Mouse (Mus musculus) hindbrain, embryonic 10.5 days (tissue): ENCODE results near the gene Cacnb4. TPM values are rescaled to one million over a fixed set of nuclear protein-coding genes. Genes with fewer than 3 reads are reported as not detected.

Source experiments
- DNase-seq: peaks from one replicate; pipeline ENCODE4 v3.0.0-alpha.2; 2017; ENCODE audit warnings: low spot score
- H3K27ac ChIP-seq: fragments of 300-500 bp; sonication (generic); 2 replicates; pipeline ENCODE4 v1.5.1; 2016; ENCODE audit warnings: mild to moderate bottlenecking, moderate library complexity
- H3K27me3 ChIP-seq: fragments of 300-500 bp; sonication (generic); 2 replicates; pipeline ENCODE4 v1.6.1; 2016; ENCODE audit warnings: mild to moderate bottlenecking; ENCODE audit not compliant: poor library complexity, insufficient read depth, severe bottlenecking
- H3K36me3 ChIP-seq: fragments of 300-500 bp; sonication (generic); 2 replicates; pipeline ENCODE4 v1.6.1; 2016; ENCODE audit warnings: mild to moderate bottlenecking, moderate library complexity
- H3K4me1 ChIP-seq: fragments of 300-500 bp; sonication (generic); replicated peaks from 2 replicates; pipeline ENCODE4 v1.6.1; 2016; ENCODE audit warnings: mild to moderate bottlenecking
- H3K4me3 ChIP-seq: fragments of 300-500 bp; sonication (generic); 2 replicates; pipeline ENCODE4 v1.5.1; 2016; ENCODE audit warnings: mild to moderate bottlenecking, moderate library complexity
- H3K9me3 ChIP-seq: fragments of 300-500 bp; sonication (generic); 2 replicates; pipeline ENCODE4 v1.6.1; 2016; ENCODE audit warnings: mild to moderate bottlenecking, moderate library complexity
- WGBS: fragments of 180-500 bp; shearing (Covaris S2); methylation state at CpG from one replicate; pipeline ENCODE4 v1.1.7; 2016; 5-methylcytosine and 5-hydroxymethylcytosine counted together
- polyA plus RNA-seq: library from polyadenylated mRNA; unstranded; fragments of >200 nt; fragmentation: Nextera tagmentation; extraction: Ambion mirVana; gene quantifications from 2 replicates; pipeline ENCODE4 v1.2.1, GENCODE M21; 2016

The Cacnb4 gene
- polyA plus RNA-seq, 1 experiment from 2014 or later = 1.8 TPM

DNA sequence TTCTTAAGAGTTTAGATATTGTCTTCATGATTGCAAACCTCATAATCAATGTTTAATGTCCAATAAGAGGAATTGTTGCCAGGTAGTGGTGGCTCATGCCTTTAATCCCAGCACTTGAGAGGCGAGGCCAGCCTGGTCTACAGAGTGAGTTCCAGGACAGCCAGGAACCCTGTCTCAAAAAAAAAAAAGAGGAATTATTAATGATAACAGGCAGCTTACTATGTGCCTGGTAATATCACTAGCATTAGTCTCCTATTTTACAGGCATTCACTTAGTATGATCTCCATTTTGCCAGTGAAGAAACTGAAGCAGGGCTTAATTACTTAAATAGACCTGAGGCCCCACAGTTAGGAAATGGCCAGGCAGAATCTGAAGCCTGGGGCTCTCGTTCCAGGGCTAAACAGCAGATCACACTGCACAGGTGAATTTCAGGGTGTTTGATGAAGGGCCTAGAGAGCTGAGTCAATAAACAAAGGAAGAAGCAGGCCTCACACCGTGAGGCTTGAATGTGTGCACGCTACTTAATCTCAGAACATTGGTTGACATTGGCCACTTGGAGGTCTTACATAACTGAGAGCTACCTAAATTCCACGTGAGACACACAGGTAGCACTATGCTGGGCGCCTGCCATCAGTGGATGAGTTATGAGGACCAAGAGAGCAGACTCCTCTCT lies 37.6 kb downstream of the Cacnb4 start:
- no peak for DNase-seq
- no peaks in the 10 kb centered on the region for H3K9me3 ChIP-seq
- no peaks in the 10 kb centered on the region for H3K36me3 ChIP-seq
- peaks cover 20% of the 10 kb centered on the region for H3K4me1 ChIP-seq
- H3K27me3 ChIP-seq = peaks cover 3% of the 10 kb centered on the region
- 79% methylated on average over 6 of the region's 6 CpGs for WGBS
- H3K27ac ChIP-seq = no peak overlapping the region
- H3K4me3 ChIP-seq = no peak overlapping the region

DNA sequence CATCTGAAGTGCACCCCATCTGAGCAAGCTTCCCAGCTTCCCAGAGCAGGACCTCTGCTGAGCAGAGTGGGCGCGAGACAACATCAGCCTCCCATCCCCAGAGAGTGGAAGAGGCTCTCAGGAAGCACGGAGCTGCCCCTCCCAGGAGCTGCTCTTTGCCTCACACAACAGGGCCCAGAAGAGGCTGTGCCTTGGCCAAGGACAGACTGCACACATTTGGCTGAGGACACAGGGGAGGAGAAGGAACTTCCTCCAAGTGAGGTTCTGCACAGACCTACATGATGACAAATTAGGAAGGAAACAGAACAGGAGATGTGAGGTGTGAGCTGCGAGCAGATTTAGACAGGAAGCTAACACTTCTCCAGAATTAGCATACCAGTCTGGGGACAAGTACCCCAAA lies 38.4 kb downstream of the Cacnb4 start:
- Histone ChIP-seq H3K9me3 (no peaks in the 10 kb centered on the region), H3K27ac (no peak overlapping the region), H3K36me3 (no peaks in the 10 kb centered on the region), H3K4me3 (no peak overlapping the region), H3K4me1 (peaks cover 21% of the 10 kb centered on the region), H3K27me3 (peaks cover 6% of the 10 kb centered on the region)
- 50% methylated on average over 4 of the region's 4 CpGs for whole genome bisulfite sequencing
- no peak for DNase-seq

DNA sequence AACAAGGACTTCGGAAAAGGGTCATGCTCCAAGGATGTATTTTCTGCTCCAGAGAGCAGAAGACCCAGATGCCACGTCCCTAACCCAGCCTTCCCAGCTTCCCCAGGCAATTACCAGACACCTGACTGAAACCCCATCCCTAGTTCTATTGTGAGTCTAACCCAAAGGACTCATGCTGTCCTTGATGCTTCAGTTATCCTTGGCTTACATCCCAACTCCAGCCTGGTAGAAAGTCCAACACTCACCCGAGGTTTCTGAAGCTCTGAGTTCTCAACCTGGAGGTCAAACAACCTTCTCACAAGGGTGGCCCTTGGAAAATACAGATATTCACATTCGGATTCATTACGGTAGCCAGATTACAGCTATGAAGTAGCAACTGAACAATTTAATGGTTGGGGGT lies 40.6 kb downstream of the Cacnb4 start:
- Histone ChIP-seq H3K27ac (no peak overlapping the region), H3K4me1 (peaks cover 28% of the 10 kb centered on the region), H3K36me3 (no peaks in the 10 kb centered on the region), H3K27me3 (peaks cover 6% of the 10 kb centered on the region), H3K9me3 (no peaks in the 10 kb centered on the region), H3K4me3 (no peak overlapping the region)
- DNase-seq = no peak
- WGBS = 55% methylated on average over 5 of the region's 5 CpGs

DNA sequence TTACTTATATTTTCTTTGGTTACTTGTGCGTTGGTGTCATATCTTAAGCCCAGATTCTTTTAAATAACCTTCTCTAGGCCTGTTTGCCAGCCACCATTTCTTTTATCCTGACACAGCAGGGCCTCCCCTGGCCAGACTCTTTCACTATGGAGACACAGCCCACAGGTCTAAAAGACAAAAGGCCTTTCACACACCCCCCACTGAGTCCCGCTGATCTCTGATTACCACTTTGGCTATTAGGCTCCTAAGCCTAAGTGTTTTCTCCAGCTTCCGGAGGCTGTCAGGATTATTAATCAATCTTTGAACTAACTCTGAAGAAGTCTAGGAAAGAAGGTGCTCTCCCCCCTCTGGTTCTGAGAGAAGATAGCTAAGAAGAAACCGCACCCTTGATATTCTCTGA lies 41.3 kb downstream of the Cacnb4 start:
- H3K4me3 ChIP-seq = no peak overlapping the region
- peaks cover 6% of the 10 kb centered on the region for H3K27me3 ChIP-seq
- no peaks in the 10 kb centered on the region for H3K9me3 ChIP-seq
- H3K36me3 ChIP-seq = no peaks in the 10 kb centered on the region
- peak; percentile 23 for DNase-seq
- H3K4me1 ChIP-seq = peaks cover 28% of the 10 kb centered on the region
- WGBS = 2% methylated on average over 4 of the region's 4 CpGs
- 0 out of 2 replicates have a peak overlapping the region, but pooled peaks have one; percentile 16 for H3K27ac ChIP-seq

DNA sequence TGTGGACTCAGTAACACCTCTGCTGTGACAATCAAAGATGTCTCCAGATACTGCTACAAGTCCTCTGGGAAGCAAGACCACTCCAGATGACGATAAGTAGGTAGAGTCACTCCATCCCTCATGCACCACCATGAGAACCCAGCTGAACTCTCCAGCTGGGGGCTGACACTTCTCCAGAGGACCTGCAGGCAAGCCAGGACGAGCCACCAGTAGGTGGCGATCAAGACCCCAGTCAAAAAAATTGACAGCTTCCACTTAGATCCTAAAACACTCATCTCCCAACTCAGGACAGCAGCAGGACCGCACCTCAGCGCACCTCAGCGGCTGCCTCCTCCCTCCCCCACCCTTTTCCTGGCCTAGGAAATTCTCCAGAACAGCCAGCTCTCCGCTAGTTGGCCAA lies 43.8 kb downstream of the Cacnb4 start:
- peak; percentile 71 for DNase-seq
- H3K27me3 ChIP-seq = peaks cover 6% of the 10 kb centered on the region
- H3K36me3 ChIP-seq = no peaks in the 10 kb centered on the region
- no peaks in the 10 kb centered on the region for H3K9me3 ChIP-seq
- peaks cover 23% of the 10 kb centered on the region for H3K4me1 ChIP-seq
- 11% methylated on average over 7 of the region's 7 CpGs for WGBS
- H3K27ac ChIP-seq = no peak overlapping the region
- no peak overlapping the region for H3K4me3 ChIP-seq

DNA sequence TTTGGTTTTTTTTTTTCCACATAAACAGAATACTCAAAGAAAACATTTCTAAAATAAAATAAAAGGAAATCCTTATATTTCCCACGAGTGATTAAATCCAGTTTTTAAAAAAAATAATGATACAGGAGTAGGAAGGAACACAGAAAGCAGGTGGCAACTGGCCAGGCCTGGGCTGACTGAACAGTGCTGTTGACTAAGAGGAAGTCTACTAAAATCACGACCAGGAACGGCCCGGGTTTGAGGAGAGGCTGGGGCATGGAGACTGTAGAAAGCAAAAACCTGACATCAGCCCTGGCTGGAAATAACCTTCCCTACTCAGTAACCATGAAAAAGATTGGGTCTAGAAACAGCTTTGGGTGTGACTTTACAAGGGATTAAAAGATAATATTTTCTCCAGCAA lies 48.4 kb downstream of the Cacnb4 start:
- Histone ChIP-seq H3K27me3 (no peaks in the 10 kb centered on the region), H3K9me3 (no peaks in the 10 kb centered on the region), H3K4me1 (peaks cover 16% of the 10 kb centered on the region), H3K36me3 (no peaks in the 10 kb centered on the region), H3K27ac (no peak overlapping the region), H3K4me3 (no peak overlapping the region)
- 82% methylated on average over 4 of the region's 4 CpGs for WGBS
- DNase-seq = no peak

DNA sequence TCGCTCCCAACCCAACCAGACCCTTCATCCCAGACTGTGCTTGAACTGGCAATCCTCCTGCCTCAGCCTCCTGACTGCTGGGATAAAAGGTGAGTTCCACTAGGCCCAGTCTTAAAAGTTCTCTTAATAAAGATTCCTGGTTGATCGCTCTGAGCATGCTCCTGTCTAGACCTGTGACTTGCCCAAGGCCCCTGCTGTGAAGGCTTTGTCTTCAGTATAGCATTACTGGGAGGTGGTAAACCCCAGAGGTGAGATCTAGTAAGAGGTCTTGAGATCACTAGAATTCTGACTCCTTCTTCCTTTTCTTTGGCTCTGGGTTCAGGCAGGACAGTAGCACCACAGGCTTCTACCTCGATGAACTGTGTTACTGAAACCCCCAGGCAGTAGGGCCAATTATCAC lies 50.4 kb downstream of the Cacnb4 start:
- no peaks in the 10 kb centered on the region for H3K27me3 ChIP-seq
- H3K27ac ChIP-seq = no peak overlapping the region
- H3K9me3 ChIP-seq = no peaks in the 10 kb centered on the region
- no peaks in the 10 kb centered on the region for H3K36me3 ChIP-seq
- H3K4me3 ChIP-seq = no peak overlapping the region
- 83% methylated on average over 3 of the region's 3 CpGs for WGBS
- H3K4me1 ChIP-seq = peaks cover 9% of the 10 kb centered on the region
- DNase-seq = no peak

DNA sequence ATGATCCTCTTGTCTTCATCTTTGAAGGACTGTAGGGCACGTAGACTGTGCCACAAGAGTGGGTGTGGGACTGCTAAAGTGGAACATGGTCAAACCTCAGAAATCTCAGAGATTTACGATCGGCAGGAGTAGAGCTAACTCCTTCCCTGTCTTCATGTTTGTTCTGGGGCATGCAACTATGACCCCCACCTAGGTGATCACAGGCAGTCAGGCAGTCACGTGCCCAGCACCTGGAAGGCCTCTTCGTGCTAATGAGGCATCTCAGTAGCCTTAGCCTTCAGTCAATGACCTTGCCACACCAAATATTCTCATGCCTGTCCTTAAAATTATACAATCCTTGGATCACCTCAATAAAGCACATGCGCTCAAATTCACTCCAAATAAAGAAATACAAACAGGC lies 50.9 kb downstream of the Cacnb4 start:
- H3K27me3 ChIP-seq = no peaks in the 10 kb centered on the region
- H3K4me1 ChIP-seq = peaks cover 9% of the 10 kb centered on the region
- 86% methylated on average over 6 of the region's 6 CpGs for WGBS
- DNase-seq = no peak
- no peaks in the 10 kb centered on the region for H3K36me3 ChIP-seq
- H3K4me3 ChIP-seq = no peak overlapping the region
- H3K9me3 ChIP-seq = no peaks in the 10 kb centered on the region
- H3K27ac ChIP-seq = no peak overlapping the region

DNA sequence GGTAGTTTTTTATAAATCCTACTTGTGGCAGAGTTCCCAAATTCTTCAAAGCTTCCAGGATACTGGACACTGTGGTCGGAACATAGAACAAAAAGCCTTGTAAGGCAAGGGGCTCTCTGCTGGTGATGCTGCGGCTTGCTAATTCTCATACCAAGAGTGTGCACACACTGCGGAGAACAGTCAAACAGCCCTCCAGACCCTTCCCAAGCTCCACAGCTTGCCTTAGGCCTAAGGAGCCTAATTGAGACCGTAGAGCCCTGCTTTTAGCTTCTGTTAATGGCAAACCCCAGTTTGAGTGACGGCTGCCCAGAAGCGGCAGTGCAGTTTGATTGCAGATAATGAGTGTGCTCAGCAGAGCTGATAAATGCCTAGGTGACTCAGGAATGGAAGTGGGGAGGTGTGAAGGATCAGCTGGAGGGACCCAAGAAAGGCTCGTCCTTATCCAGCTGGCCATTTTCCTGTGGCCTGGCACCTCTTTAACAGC lies 52.7 kb downstream of the Cacnb4 start:
- Histone ChIP-seq H3K27ac (0 out of 2 replicates have a peak overlapping the region, but pooled peaks have one; percentile 8), H3K4me3 (no peak overlapping the region), H3K27me3 (no peaks in the 10 kb centered on the region), H3K4me1 (peaks cover 9% of the 10 kb centered on the region), H3K9me3 (no peaks in the 10 kb centered on the region), H3K36me3 (no peaks in the 10 kb centered on the region)
- no peak for DNase-seq
- 58% methylated on average over 7 of the region's 7 CpGs for WGBS

DNA sequence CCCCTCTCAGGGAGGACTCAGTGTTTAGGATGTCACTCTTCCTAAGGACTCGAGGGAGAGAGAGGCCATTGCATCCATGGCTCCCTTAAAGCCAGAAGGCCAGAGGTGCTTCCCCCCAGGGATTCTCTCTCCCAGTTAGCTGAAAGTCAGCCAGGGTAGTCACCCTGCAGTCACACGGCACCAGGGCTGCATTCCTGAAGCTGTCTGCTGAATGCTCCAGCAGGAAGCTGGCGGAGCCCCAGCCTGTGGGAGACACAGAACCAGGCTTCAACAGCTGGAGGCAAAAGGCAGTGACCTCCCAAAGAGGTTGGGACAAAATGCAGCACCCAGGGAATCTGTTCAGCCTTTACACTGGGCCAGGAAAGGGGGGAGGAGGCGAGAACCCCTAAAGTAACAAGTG lies 53.2 kb downstream of the Cacnb4 start:
- Histone ChIP-seq H3K4me3 (no peak overlapping the region), H3K27me3 (no peaks in the 10 kb centered on the region), H3K4me1 (peaks cover 9% of the 10 kb centered on the region), H3K27ac (0 out of 2 replicates have a peak overlapping the region, but pooled peaks have one; percentile 12), H3K36me3 (no peaks in the 10 kb centered on the region), H3K9me3 (no peaks in the 10 kb centered on the region)
- WGBS = 45% methylated on average over 4 of the region's 4 CpGs
- DNase-seq = no peak

DNA sequence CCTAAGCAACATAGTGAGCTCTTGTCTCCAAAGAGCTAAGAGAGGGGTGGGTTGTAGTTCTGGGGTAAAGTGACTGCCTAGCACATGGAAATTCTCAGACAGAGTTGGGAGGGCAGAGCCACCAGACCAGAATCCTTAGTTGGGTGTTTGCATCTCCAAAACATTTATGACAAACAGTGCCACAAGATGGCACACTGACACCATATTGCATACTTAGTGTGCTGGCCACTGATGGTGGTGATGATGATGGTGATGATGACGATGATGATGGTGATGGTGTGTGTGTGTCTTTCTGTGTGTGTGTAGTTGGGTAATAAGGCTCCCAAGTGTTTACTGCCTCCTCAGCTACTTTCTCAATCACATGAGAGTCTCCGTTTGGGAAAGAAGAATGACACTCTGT lies 54.0 kb downstream of the Cacnb4 start:
- 71% methylated on average over 2 of the region's 2 CpGs for WGBS
- DNase-seq = no peak

DNA sequence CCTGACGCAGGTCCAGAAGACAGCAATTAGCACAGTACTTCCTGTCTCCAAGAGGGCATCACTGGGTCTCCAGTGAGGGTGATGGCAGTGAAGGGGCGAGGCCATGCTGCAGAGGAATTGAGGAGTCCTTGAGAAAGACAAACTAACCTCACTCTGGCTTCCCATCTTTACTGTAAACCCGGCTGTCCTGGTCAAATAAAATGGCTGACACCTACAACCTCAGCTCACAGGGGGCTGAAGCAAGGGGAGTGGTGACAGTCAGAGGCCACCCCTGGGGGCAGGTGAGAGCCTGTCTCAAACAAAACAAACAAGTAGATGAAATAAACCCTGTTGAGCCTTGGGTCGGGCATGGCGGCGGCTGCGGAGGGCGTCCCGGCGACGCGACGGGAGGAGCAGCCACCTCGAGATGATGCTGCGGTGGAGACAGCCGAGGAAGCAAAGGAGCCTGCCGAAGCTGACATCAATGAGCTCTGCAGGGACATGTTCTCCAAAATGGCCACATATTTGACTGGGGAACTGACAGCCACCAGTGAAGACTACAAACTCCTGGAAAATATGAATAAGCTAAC lies 57.1 kb downstream of the Cacnb4 start:
- Histone ChIP-seq H3K27ac (no peak overlapping the region), H3K4me1 (peaks cover 9% of the 10 kb centered on the region), H3K36me3 (no peaks in the 10 kb centered on the region), H3K27me3 (no peaks in the 10 kb centered on the region), H3K9me3 (no peaks in the 10 kb centered on the region), H3K4me3 (peak overlapping the region; percentile 20)
- WGBS = 70% methylated on average over 17 of the region's 17 CpGs
- no peak for DNase-seq

More for the DNA sequence above, 54.0 kb downstream of the Cacnb4 start:
- Histone ChIP-seq H3K27ac (no peak overlapping the region), H3K9me3 (no peaks in the 10 kb centered on the region), H3K4me3 (no peak overlapping the region), H3K27me3 (no peaks in the 10 kb centered on the region), H3K4me1 (peaks cover 9% of the 10 kb centered on the region), H3K36me3 (no peaks in the 10 kb centered on the region)

DNA sequence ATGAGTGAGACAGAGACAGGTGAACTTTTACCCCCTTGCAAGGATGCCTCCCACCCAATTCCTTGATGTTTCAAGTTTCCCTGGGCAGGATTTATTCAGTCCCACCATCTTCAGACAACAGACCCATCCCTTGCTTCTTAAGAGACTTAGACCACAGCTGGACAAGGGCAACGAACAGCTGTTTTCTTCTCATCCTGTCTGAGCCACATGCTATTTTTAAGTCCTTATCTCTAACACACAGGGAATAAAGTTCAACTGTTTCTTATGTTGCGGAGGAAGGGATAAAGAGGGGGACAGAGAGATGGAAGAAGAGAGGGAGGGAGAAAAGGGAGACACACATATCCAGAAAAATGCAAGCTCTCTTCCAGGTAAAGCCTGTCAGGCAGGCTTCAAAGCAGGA lies 57.8 kb downstream of the Cacnb4 start:
- no peak overlapping the region for H3K4me3 ChIP-seq
- H3K27me3 ChIP-seq = no peaks in the 10 kb centered on the region
- H3K36me3 ChIP-seq = no peaks in the 10 kb centered on the region
- H3K27ac ChIP-seq = no peak overlapping the region
- WGBS = 88% methylated on average over 2 of the region's 2 CpGs
- DNase-seq = no peak
- H3K9me3 ChIP-seq = no peaks in the 10 kb centered on the region
- peaks cover 6% of the 10 kb centered on the region for H3K4me1 ChIP-seq
